Mouse (Mus musculus): ENCODE measurements around the gene Eps15.

Gene Eps15

GRCm38 (mm10) chr4:109268903-109269302 lies 11.2 kb upstream of the Eps15 start:
- DNase-seq (ENCODE audit: low read depth, low spot score): no peak

- no peak for DNase-seq (ENCODE audit: low read depth, low spot score)
Observed at GRCm38 (mm10) chr4:109271803-109272202, 8.3 kb upstream of the Eps15 start.

DNA sequence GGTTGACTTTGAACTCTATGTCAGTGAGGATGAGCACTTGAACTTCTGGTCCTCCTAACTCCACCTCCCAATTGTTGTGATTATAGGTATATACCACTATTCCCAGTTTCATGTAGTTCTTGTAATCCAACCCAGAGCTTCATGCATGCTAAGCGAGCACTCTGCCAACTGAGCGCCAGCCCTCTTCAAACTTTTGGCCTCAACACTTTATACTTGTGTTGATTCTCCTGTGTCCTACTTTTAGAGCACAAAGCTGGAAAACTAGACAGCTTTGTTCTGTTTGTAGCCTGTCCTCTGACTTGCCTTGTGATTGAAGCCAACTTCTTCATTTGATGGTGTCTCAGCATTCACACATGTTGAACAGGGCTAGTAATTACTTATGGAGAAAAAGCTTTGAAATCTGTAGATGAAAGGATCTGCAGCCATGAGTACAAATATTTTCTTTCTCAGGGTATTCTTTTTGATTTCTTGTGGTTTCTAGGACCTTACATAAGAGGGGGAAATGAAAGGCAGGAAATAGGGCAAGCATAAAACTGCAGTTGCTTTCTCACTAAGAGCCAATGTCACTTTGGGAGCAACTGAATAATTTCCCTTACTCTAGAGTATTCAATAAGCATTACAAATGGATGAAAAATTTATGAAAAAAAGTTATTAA lies 6.4 kb upstream of the Eps15 start:
- no peak for DNase-seq (ENCODE audit: low read depth, low spot score)

GRCm38 (mm10) chr4:109280459-109281160 lies 542 bp downstream of the Eps15 start:
- peak; percentile 47 for DNase-seq (ENCODE audit: low read depth, low spot score)

DNA sequence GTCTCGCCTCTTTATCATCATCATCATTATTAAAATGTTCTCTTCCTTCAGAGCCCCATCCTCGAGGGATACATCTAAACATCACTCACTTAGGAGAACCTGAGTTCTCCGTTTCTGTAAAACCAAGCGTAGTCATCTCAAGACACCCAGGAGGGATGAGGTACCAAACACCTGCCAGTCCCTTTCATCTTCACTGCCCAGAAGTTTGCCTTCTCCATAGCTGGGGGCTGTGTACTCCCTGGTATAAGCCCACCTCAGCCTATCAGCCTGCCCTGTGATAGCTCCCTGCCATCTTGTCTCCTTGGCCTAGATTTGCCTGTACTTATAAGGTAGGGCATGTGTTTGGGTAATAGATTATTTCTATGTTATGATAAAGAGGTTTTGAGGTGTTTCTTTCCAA lies 1.1 kb downstream of the Eps15 start:
- DNase-seq (ENCODE audit: low read depth, low spot score): no peak

- DNase-seq (ENCODE audit: low read depth, low spot score): no peak
Observed at GRCm38 (mm10) chr4:109281946-109282345, 1.9 kb downstream of the Eps15 start.

- no peak for DNase-seq (ENCODE audit: low read depth, low spot score)
Observed at GRCm38 (mm10) chr4:109294629-109295028, 14.6 kb downstream of the Eps15 start.

- no peak for DNase-seq (ENCODE audit: low read depth, low spot score)
Observed at GRCm38 (mm10) chr4:109296510-109296909, 16.4 kb downstream of the Eps15 start.

- DNase-seq (ENCODE audit: low read depth, low spot score): no peak
Observed at GRCm38 (mm10) chr4:109299136-109299535, 19.1 kb downstream of the Eps15 start.

GRCm38 (mm10) chr4:109316941-109317894 lies 37.1 kb downstream of the Eps15 start:
- DNase-seq (ENCODE audit: low read depth, low spot score): no peak

DNA sequence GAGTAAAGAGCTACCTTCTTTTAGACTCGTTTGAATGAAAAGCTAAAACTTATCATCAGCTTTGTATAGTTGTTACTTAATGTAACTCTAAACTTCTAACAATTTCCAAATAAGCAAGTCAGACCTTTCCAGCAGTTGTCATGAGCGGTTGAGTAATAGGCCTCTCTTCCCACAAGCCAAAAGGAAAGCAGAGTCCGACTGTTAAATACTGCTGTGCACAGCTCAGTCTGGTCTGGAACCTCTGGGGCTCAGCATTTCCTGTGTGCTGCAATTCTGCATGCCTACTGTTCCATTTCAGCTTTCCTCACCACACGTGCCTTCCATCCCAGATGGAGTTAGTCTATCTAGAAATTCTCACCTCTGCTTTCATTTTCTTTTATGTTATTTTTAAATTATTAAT lies 56.7 kb downstream of the Eps15 start:
- no peak for DNase-seq (ENCODE audit: low read depth, low spot score)

DNA sequence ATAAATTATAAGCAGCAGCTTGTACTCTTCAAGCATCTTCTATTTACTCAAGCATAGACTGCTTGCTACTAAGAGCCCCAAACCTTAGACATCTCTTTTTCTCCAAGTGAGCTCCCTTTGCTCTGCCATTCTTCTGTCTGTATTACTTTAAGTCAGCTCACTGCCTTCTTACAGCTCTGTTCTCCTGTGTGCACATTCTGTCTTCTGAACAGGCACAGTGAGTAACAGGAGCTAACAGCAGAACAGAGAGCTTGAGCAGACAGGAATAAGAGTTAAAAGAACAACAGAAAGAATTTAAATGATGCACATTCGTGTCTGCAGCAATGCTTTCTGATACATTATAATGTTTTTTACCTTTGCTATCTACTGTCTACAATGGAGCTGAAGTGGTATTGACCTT lies 61.2 kb downstream of the Eps15 start:
- no peak for DNase-seq (ENCODE audit: low read depth, low spot score)

- no peak for DNase-seq (ENCODE audit: low read depth, low spot score)
Observed at GRCm38 (mm10) chr4:109342783-109343485, 62.9 kb downstream of the Eps15 start.

DNA sequence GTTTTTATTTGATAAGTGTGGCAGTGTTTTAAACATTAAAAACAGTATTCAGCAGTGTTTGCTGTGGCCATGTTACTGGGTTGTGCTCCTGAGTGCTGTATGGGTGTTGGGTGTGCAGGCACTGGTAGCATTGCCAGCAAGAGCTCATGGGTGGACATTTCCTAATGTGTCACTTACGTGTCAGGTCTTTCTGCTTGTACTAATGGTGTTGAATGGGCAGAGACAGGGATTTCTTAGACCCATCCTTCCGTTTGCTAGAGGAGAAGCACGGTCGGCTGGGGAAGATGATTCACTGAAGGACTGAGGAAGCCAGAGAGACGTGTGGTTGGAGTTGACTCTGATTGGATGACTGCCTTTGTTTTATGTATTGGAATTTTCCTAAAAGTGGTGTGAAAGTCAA lies 63.8 kb downstream of the Eps15 start:
- no peak for DNase-seq (ENCODE audit: low read depth, low spot score)

DNA sequence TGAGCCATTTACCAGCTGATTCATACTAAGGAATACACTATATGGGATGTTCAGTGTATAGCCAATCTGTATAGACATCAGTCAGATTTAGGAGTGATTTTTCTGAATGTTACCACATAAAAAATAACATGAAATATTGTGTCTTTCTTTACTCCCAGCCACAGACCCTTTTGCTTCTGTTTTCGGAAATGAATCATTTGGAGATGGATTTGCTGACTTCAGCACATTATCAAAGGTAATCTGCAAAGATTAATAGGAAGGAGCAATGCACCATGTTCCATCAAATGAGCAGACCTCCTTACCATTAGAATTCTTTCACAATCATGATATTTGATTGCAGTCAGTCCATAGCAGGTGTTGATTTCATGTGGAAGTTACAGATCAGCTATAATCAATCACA lies 98.0 kb downstream of the Eps15 start:
- DNase-seq (ENCODE audit: low read depth, low spot score): no peak

DNA sequence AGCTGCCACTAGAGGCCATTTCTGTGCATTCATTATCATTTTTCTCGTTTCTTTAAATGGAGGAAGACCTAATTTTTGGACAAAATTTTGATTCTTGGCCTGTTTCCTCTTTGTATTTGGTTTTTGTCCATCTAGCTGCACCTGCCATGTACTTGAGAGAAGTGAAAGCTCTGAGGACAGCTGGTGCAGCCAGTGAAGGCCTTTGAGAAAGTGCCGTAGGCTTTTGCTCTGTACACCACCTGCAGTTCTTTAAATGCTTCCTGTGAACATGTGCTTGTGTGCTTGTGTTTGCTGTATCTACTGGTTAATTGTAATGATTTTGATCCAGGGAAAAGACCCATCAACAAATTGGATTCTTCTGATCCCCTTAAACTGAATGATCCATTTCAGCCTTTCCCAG lies 102.4 kb downstream of the Eps15 start:
- DNase-seq (ENCODE audit: low read depth, low spot score): no peak

DNA sequence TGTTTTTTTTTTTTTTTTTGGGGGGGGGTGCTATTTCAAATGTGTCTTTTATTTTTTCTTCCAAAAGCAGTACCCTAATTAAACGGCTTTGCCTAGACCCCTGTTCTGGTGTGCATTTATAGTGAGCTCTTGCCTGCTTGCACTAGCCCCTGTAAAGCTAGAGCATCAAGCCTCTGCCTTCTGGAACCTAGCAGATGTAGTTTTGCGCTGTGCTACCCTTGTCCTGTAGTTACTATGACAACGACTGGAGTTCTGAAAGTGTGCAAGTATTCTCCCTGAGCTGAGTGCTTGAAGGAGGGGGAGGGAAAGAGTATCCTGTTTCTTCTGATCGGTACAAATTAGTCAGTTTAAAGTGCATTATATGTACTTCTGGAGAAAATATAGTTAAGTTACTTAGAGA lies 105.5 kb downstream of the Eps15 start:
- DNase-seq (ENCODE audit: low read depth, low spot score): peak; percentile 21

GRCm38 (mm10) chr4:109393229-109393779 lies 113.2 kb downstream of the Eps15 start:
- DNase-seq (ENCODE audit: low read depth, low spot score): no peak

GRCm38 (mm10) chr4:109393902-109394301 lies 113.8 kb downstream of the Eps15 start:
- no peak for DNase-seq (ENCODE audit: low read depth, low spot score)

GRCm38 (mm10) chr4:109394314-109395074 lies 114.4 kb downstream of the Eps15 start:
- no peak for DNase-seq (ENCODE audit: low read depth, low spot score)
